Mouse (Mus musculus): ENCODE measurements around the gene Arrdc1. TPM values are rescaled to one million over a fixed set of nuclear protein-coding genes. Genes with fewer than 3 reads are reported as not detected.

The Arrdc1 gene
- polyA plus RNA-seq, 1 experiment from 2014 or later = 116 TPM

- ATAC-seq (ENCODE audit: borderline replicate concordance, extremely low read depth, low FRiP score, low TSS enrichment) = peak; percentile 25; the same call in 1 of the 2 replicates
- peak overlapping the region; percentile 64 for H3K4me2 ChIP-seq
- 8% methylated on average over 8 of the region's 8 CpGs for WGBS
- H3K36me3 ChIP-seq = no peaks in the 10 kb centered on the region
- peak overlapping the region; percentile 89 for H3K4me3 ChIP-seq
- peak overlapping the region; percentile 97 for H3K9ac ChIP-seq
- H3K27me3 ChIP-seq = no peaks in the 10 kb centered on the region
- H3K27ac ChIP-seq = peak overlapping the region; percentile 91
- no peaks in the 10 kb centered on the region for H3K9me3 ChIP-seq
- peaks cover 12% of the 10 kb centered on the region for H3K4me1 ChIP-seq
These were observed 15.2 kb downstream of the Arrdc1 start for GRCm38 (mm10) chr2:24919839-24920175.

GRCm38 (mm10) chr2:24918930-24919838 lies 15.9 kb downstream of the Arrdc1 start, which contains the start of gene Ehmt1:
Gene Ehmt1, minus strand, starts transcription at chr2:24919614.
- Histone ChIP-seq H3K27ac (peak within 1 kb of the TSS; percentile 91), H3K36me3 (no peaks in the 10 kb centered on the region), H3K27me3 (no peaks in the 10 kb centered on the region), H3K9me3 (no peaks in the 10 kb centered on the region), H3K4me1 (peaks cover 12% of the 10 kb centered on the region), H3K9ac (peak within 1 kb of the TSS; percentile 97), H3K4me2 (peak within 1 kb of the TSS; percentile 64), H3K4me3 (peak within 1 kb of the TSS; percentile 89)
- WGBS = under 1% methylated on average over 99 of the region's 112 CpGs
- peak; percentile 98 for ATAC-seq (ENCODE audit: borderline replicate concordance, extremely low read depth, low FRiP score, low TSS enrichment)

- Histone ChIP-seq H3K27me3 (no peaks in the 10 kb centered on the region), H3K36me3 (0 out of 2 replicates have a peak, but pooled peaks cover 4% of the 10 kb centered on the region), H3K9me3 (no peaks in the 10 kb centered on the region), H3K9ac (no peak overlapping the region), H3K4me3 (no peak overlapping the region), H3K4me1 (peaks cover 12% of the 10 kb centered on the region), H3K4me2 (no peak overlapping the region), H3K27ac (no peak overlapping the region)
- WGBS = 80% methylated on average over 3 of the region's 3 CpGs
- no peak for ATAC-seq (ENCODE audit: borderline replicate concordance, extremely low read depth, low FRiP score, low TSS enrichment)
These were observed 20.3 kb downstream of the Arrdc1 start for GRCm38 (mm10) chr2:24914762-24915161.

DNA sequence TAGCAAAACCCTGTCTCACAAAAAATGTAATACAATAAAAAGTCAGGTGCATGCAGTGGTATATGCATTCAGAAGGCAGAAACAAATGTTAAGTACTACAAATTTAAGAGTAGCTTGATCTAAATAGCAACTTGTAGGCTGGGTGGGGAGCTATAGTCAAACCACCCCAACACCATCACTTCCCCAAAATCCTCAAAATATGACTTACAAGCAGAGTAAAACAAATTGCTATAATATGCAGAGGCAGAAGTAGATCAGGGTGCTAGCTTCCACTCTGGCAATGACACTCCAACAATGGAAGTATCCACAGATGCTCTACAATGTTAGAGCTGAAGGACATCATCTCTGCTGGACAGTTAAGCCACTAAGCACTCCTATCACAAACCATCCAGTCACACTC lies 22.5 kb downstream of the Arrdc1 start:
- no peak overlapping the region for H3K9ac ChIP-seq
- H3K9me3 ChIP-seq = no peaks in the 10 kb centered on the region
- H3K4me3 ChIP-seq = no peak overlapping the region
- H3K4me2 ChIP-seq = no peak overlapping the region
- no peaks in the 10 kb centered on the region for H3K27me3 ChIP-seq
- H3K36me3 ChIP-seq = 0 out of 2 replicates have a peak, but pooled peaks cover 4% of the 10 kb centered on the region
- peaks cover 6% of the 10 kb centered on the region for H3K4me1 ChIP-seq
- no peak overlapping the region for H3K27ac ChIP-seq
- no peak for ATAC-seq (ENCODE audit: borderline replicate concordance, extremely low read depth, low FRiP score, low TSS enrichment)

DNA sequence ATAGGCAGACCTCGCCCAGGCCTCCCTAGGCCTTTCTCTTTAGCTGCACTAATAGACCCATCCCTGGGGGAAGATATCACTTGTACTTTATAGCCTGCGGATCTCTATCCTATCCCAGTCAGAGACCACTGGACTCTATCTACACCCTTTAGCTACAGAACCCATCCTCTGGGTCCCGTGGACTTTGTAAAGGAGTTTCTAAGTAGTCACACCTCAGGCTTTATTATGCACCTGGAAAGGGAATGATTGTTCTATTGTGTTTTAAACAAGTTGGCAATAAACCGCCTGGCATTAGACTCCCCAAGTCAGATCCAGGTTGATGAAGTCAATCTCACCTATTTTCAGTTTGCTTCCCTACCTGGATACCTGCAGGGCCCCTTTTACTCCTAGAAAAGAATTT lies 22.9 kb downstream of the Arrdc1 start:
- H3K36me3 ChIP-seq = 0 out of 2 replicates have a peak, but pooled peaks cover 4% of the 10 kb centered on the region
- H3K27me3 ChIP-seq = no peaks in the 10 kb centered on the region
- no peak overlapping the region for H3K9ac ChIP-seq
- no peak overlapping the region for H3K27ac ChIP-seq
- peaks cover 2% of the 10 kb centered on the region; the same call in 1 of the 2 replicates for H3K4me1 ChIP-seq
- no peak overlapping the region for H3K4me3 ChIP-seq
- H3K9me3 ChIP-seq = no peaks in the 10 kb centered on the region
- H3K4me2 ChIP-seq = no peak overlapping the region
- WGBS = 92% methylated on average over 4 of the region's 4 CpGs
- no peak for ATAC-seq (ENCODE audit: borderline replicate concordance, extremely low read depth, low FRiP score, low TSS enrichment)

GRCm38 (mm10) chr2:24910481-24910880 lies 24.6 kb downstream of the Arrdc1 start:
- H3K27ac ChIP-seq = no peak overlapping the region
- peaks cover 6% of the 10 kb centered on the region; the same call in 1 of the 2 replicates for H3K4me1 ChIP-seq
- H3K27me3 ChIP-seq = no peaks in the 10 kb centered on the region
- WGBS = 88% methylated on average over 4 of the region's 4 CpGs
- H3K4me3 ChIP-seq = no peak overlapping the region
- no peak overlapping the region for H3K4me2 ChIP-seq
- no peaks in the 10 kb centered on the region for H3K9me3 ChIP-seq
- H3K9ac ChIP-seq = no peak overlapping the region
- no peak for ATAC-seq (ENCODE audit: borderline replicate concordance, extremely low read depth, low FRiP score, low TSS enrichment)
- 0 out of 2 replicates have a peak, but pooled peaks cover 4% of the 10 kb centered on the region for H3K36me3 ChIP-seq

DNA sequence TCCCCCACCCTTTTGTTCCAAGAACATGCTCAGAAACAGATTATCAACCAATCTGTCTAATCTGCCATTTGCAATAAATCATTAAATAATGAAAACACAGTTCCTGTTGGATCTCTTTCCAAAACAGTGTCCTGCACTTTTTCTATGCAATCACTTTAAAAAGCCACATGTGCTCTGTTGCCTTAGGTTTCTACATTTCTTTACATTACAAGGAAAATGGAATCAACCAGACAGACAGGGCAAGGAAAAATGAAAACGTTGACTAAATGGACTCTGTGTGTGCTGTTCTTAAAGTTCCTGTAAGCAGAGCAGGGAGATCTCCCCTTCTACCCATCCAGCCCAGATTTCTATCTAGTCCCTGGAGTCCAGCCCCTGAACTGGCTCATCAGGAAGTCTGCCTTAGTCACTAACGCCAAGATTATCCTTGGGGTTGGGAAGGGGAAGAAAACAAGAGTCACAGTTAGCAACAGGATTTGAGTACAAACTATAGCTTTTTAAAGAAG lies 29.3 kb downstream of the Arrdc1 start:
- H3K36me3 ChIP-seq = no peaks in the 10 kb centered on the region
- H3K9ac ChIP-seq = no peak overlapping the region
- no peaks in the 10 kb centered on the region for H3K9me3 ChIP-seq
- 0 out of 2 replicates have a peak overlapping the region, but pooled peaks have one; percentile 9 for H3K27ac ChIP-seq
- peaks cover 22% of the 10 kb centered on the region; the same call in 1 of the 2 replicates for H3K4me1 ChIP-seq
- ATAC-seq (ENCODE audit: borderline replicate concordance, extremely low read depth, low FRiP score, low TSS enrichment) = no peak
- H3K27me3 ChIP-seq = no peaks in the 10 kb centered on the region
- no peak overlapping the region for H3K4me2 ChIP-seq
- no peak overlapping the region for H3K4me3 ChIP-seq
- 34% methylated on average over 2 of the region's 2 CpGs for WGBS

DNA sequence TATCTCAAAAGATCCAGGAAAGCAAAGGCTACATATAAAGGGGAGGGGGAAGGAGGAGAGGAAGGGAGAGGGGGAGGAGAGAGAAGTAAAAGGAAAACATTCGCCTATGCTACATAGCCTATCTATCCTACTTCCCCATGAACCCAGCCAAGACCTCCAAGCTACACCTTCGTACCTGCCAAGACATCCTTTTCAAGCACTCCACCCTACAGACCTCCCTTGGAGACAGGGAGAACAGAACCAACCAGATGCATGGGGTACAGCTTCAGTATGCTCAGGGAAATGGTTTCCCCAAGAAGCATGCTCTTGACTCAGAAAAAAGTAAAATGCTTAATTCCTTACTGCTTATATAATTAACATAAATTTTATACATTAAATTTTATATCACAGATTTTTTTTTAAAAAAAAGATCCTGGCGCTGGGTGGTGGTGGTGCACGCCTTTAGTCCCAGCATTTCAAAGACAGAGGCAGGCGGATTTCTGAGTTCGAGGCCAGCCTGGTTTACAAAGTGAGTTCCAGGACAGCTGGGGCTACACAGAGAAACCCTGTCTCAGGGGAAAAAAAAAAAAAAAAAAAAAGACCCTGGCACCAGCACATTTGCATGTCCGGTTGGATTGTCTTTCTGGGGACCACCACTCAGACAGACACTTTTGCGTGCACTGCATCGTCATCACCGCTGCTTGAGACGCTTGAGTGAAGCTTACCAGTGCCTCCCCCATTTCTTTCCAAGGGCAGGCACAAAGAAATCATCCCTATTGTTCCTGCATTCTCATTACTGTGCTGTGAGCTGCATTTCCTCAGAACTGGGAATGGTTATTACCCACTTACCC lies 30.0 kb downstream of the Arrdc1 start:
- no peak overlapping the region for H3K4me3 ChIP-seq
- H3K4me1 ChIP-seq = peaks cover 22% of the 10 kb centered on the region; the same call in 1 of the 2 replicates
- H3K4me2 ChIP-seq = no peak overlapping the region
- no peaks in the 10 kb centered on the region for H3K36me3 ChIP-seq
- no peaks in the 10 kb centered on the region for H3K27me3 ChIP-seq
- H3K9me3 ChIP-seq = no peaks in the 10 kb centered on the region
- H3K27ac ChIP-seq = no peak overlapping the region
- no peak for ATAC-seq (ENCODE audit: borderline replicate concordance, extremely low read depth, low FRiP score, low TSS enrichment)
- 85% methylated on average over 11 of the region's 11 CpGs for WGBS
- H3K9ac ChIP-seq = no peak overlapping the region

DNA sequence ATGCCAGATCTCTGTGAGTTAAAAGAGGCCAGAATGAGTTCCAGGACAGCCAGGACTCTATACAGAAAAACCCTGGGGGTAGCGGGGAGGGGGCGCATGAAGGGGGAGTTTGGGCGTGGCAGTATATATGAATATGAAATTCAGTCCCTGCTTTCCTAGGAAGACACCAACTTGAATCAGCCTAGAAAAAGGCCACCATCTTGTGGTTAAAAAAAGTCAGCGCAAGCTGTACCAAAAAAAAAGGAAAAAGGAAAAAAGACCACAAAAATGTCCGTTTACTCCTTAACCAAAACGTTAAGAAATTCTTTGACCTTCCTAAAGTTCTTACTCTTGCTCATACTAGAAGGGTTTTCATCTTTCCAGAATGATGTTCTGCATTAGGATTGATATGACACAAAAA lies 32.1 kb downstream of the Arrdc1 start:
- Histone ChIP-seq H3K9me3 (no peaks in the 10 kb centered on the region), H3K4me2 (no peak overlapping the region), H3K36me3 (no peaks in the 10 kb centered on the region), H3K4me3 (no peak overlapping the region), H3K27me3 (no peaks in the 10 kb centered on the region), H3K9ac (no peak overlapping the region), H3K4me1 (peaks cover 22% of the 10 kb centered on the region), H3K27ac (no peak overlapping the region)
- WGBS = 80% methylated on average over 6 of the region's 6 CpGs
- ATAC-seq (ENCODE audit: borderline replicate concordance, extremely low read depth, low FRiP score, low TSS enrichment) = no peak

DNA sequence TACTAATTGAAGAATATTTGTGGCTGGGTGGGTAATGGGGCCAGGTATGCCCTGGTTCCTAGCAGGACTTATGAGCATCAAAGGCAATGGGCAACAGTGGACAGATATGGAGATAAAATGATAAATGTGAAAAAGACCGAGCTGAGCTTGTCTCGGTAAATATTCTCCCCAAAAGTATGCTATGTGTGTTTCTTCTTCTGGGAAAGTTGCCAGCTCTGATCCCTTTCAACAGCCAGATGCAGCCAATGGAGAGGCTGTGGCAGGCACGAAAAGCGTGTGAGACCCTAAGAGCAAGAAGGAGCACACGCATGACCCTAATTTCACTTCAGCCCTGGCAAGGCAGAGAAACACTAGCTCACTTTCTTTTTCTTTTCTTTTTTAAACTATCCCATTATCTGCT lies 34.0 kb downstream of the Arrdc1 start:
- Histone ChIP-seq H3K27ac (no peak overlapping the region), H3K9me3 (no peaks in the 10 kb centered on the region), H3K4me1 (peaks cover 20% of the 10 kb centered on the region), H3K9ac (no peak overlapping the region), H3K27me3 (no peaks in the 10 kb centered on the region), H3K4me2 (no peak overlapping the region), H3K4me3 (no peak overlapping the region), H3K36me3 (no peaks in the 10 kb centered on the region)
- no peak for ATAC-seq (ENCODE audit: borderline replicate concordance, extremely low read depth, low FRiP score, low TSS enrichment)
- WGBS = 36% methylated on average over 5 of the region's 5 CpGs

DNA sequence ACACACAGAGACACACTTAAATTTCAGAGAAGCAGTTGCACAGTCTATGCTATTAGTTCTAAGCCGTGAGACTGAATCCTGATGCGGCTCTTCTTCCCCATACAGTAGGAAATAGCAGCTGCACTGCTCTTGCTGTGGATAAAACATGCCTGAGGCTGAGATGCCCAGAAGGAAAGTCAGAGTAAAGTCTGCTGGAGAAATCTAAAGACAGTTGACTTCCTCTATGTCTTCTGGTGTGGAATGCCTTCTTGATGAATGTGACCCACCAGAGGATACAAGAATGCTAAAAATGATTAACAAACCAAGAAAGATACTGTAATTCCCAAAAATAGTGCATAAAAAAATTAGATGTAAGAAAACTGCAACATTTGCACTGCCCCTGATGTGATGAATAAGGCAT lies 35.8 kb downstream of the Arrdc1 start:
- no peaks in the 10 kb centered on the region for H3K36me3 ChIP-seq
- no peaks in the 10 kb centered on the region for H3K27me3 ChIP-seq
- H3K27ac ChIP-seq = no peak overlapping the region
- no peak for ATAC-seq (ENCODE audit: borderline replicate concordance, extremely low read depth, low FRiP score, low TSS enrichment)
- H3K9me3 ChIP-seq = no peaks in the 10 kb centered on the region
- peaks cover 14% of the 10 kb centered on the region for H3K4me1 ChIP-seq
- 94% methylated on average over 2 of the region's 2 CpGs for WGBS
- no peak overlapping the region for H3K9ac ChIP-seq
- no peak overlapping the region for H3K4me3 ChIP-seq
- no peak overlapping the region for H3K4me2 ChIP-seq

Data from lung, embryonic 15.5 days (tissue).